Mouse (Mus musculus) left cerebral cortex, adult 9 months (tissue): ENCODE measurements around the gene Tgtp1.
"Not testable (repeated sequence)": the region's sequence is repeated elsewhere in the genome, so short reads cannot be mapped to it uniquely, and the experiment has no call there.

Experiments
- DNase-seq, 2 experiments: peaks; one replicate each; pipeline ENCODE4 v3.0.0; 2022; ENCODE audit warnings: low spot score in 2 of 2

The Tgtp1 gene

DNA sequence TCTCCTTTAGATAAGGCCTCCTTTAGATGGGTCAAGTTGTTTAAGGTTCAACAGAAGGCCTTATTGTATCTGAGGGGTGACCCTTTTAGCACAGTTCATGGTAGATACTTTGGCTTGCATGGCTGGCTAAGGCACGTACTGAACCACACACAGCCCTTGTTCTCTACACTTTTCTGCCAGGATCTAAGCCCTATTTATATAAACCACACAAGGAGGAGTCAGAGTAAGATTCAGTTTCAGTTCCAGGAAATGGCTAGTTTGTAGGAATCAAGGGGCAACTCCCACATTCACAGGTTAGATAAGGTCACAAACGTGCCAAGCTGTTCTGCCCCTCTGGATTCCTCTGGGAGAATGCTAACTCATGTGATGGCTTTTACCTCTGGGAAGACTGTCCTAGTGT lies at the start of gene Tgtp1:
Gene Tgtp1 (minus strand): TSS at position 155 of the 400 bp plus-strand sequence.
- DNase-seq: not testable (repeated sequence)

DNA sequence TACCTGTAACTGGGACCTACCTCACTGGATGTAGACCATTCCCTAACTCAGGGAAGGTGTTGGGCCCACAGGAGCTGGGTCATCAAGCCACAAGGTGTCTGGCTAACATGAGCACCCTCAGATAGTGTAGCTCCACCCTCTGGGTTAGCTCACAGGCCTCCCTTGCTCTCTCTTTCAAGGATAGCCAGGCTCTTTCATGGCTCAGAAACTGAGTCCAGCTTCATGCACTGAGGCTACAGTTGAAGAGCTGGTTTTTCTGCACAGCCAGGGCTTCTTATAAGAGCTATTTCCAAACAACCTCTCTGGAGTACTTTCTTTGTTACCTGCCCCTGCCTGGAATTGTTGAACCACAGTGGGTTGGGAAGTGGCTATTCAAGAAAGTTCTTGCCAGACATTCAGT lies 18.1 kb upstream of the Tgtp1 start:
- DNase-seq: not testable (repeated sequence)

DNA sequence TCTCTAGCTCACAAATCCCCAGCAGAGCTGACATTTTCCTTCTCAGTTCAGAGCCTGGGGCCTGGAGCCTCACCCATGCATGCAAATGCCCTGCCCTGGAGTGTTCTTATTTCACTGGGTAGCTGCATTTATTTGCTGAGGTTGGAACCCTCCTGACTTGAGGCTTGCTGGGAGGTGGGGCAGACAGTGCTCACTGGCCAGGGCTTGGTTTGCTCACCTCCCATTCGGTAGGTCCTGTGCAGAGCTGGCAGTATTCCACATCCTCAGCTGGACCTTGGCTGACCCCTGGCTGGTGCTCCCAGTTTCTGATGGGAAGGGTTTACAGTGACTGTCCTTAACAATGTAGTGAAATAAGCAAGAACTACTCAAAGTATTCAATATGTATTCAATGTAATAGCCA lies 12.8 kb upstream of the Tgtp1 start:
- not testable (repeated sequence) for DNase-seq

DNA sequence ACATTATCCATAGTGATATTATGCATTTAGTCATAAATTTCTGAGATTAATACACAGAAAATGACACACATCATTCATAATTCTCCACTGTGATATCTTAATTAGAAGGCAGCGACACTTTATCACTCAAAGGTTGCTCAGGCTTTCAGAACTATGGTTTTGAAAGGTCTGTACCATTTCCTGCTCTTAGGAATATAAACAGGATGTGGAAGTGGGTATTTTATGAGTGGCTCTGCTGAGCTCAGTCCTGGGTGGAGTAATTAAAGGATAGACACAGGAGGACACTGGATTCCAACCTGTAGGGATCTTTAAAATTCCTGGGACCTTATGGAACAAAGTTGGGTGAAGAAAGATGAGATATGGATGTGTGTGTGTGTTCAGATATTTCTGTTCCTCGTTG lies 12.3 kb upstream of the Tgtp1 start:
- not testable (repeated sequence) for DNase-seq

DNA sequence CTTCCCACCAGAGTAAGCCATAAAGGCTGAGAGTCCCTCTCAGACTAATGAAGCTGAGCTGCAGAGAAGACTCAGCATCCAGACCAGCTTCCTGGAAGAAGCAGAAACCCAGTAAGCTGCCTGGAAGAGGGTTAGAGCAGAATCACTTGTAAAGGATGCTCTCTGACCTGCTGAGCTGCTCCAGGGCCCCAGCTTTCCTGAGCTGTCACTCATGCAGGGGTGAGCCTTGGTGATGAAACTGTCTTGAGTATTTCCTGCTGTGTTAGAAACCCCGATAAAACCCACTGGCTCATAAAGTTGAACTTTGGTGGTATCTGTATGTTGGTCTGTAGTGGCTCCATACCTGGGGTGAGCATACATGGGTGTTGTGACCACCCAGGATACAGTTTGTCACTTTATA lies 6.4 kb upstream of the Tgtp1 start:
- not testable (repeated sequence) for DNase-seq

GRCm38 (mm10) chr11:48993296-48993695 lies 676 bp downstream of the Tgtp1 start:
- not testable (repeated sequence) for DNase-seq

- not testable (repeated sequence) for DNase-seq
Measured at GRCm38 (mm10) chr11:48991740-48992520, 2.0 kb downstream of the Tgtp1 start, which contains the start of gene Gm12185. Gene Gm12185, minus strand, starts transcription at chr11:48992226.

DNA sequence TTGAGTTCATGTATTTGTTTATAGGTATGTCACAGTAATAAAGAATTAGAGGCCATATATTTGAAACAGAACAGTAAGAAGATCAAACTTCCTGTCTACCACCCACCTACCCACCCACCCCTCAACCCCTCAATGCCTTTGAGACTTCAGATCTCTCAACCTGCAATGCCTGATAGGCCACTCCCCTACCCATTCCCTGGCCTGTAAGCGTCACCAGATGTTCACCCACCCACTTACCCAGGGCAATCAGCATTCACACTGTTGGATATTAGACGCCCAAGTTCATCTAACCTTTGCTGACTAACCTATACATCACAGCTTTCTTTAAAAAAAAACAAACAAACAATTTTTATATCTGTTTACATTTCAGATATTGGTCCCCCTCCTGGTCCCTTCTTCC lies 4.0 kb downstream of the Tgtp1 start:
- DNase-seq: not testable (repeated sequence)

DNA sequence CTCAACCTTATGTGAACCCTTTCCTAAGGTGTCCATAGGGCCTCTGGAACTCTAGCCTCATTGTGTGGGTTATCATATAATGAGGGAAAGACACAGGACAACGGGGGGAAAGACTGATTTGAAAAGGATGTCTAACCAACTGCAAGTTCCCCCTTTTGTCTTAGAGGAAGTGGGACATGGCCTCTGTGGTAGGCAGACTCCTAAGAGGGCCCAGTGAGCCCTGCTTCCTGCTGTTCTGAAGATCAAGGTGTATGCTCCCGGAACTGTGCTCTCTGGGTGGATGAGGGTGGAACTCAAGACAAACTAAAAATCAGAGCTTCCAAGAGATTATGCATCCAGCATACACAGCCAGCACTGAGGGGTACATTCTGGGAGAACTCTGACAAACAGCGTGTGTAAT lies 5.8 kb downstream of the Tgtp1 start:
- not testable (repeated sequence) for DNase-seq

DNA sequence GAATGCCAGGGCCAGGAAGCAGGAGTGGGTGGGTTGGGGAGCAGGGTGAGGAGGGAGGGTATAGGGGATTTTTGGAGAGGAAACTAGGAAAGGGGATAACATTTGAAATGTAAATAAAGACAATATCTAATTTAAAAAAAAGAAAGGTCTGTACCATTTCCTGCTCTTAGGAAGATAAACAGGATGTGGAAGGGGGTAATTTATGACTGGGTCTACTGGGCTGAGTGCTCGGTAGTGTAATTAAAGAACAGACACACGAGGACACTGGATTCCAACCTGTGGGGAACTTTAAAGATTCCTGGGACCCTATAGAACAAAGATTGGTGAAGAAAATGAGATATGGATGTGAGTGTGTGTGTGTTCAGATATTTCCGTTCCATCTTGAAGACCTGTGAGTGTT lies 11.1 kb downstream of the Tgtp1 start:
- not testable (repeated sequence) for DNase-seq

DNA sequence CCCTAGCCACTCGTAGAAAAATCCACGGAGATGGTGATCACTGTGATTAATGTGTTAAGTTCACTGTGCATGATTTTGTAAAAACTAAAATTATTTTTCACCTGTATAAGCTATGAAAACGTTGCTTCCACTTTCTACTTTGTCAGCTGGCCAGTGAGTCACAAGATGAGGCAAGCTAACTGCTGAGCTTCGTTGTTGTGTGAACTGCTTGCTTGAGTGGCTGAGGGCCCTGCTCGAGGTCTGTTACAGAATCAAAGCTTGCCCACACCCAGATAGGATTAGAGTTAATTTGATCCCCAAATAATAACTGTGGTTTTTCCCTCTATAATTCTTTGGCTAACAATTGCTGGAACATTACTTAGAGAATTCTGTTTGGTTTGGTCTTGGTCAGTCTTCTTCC lies 13.9 kb downstream of the Tgtp1 start:
- DNase-seq: not testable (repeated sequence)

- not testable (repeated sequence) for DNase-seq
Measured at GRCm38 (mm10) chr11:48979251-48979650, 14.7 kb downstream of the Tgtp1 start, which contains the start of gene 9930111J21Rik1. Gene 9930111J21Rik1, minus strand, starts transcription at chr11:48979398.

GRCm38 (mm10) chr11:48978240-48978939 lies 15.6 kb downstream of the Tgtp1 start, which contains the start of gene Olfr56:
Gene Olfr56, plus strand, starts transcription at chr11:48978889.
- DNase-seq: not testable (repeated sequence)

DNA sequence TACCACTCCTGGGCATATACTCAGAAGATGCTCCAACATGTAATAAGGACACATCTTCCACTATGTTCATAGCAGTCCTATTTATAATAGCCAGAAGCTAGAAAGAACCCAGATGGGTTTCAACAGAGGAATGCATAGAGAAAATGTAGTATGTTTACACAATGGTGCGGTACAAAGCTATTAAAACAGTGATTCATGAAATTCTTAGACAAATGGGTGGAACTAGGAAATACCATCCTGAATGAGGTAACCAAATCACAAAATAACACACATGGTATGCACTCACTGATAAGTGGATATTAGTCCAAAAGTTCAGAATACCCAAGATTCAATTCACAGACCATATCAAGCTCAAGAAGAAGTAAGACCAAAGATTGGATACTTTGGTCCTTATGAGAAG lies 19.3 kb downstream of the Tgtp1 start:
- not testable (repeated sequence) for DNase-seq

DNA sequence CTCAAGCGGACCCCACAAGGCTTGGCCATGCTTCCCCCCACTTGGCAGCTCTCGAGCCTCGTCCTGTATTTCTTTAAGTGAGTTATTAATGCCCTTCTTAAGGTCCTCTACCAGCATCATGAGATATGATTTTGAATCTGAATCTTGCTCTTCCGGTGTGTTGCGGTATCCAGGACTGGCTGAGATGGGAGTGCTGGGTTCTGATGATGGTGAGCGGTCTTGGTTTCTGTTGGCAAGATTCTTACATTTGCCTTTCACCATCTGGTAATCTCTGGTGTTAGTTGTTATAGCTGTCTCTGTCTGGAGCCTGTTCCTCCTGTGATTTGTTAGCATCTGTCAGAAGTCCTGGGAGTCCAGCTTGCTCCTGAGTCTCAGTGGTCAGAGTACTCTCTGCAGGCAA lies 47.9 kb downstream of the Tgtp1 start, which contains the start of gene Psme2b:
Gene Psme2b (minus strand): TSS at position 101 of the 400 bp plus-strand sequence.
- DNase-seq: not testable (repeated sequence)

GRCm38 (mm10) chr11:48939286-48939685 lies 54.7 kb downstream of the Tgtp1 start:
- not testable (repeated sequence) for DNase-seq
